Mouse (Mus musculus): ENCODE measurements at regions not wholly inside any gene's neighbourhood (a gene's known extent, or its start where the extent isn't known, plus 50 kb on each side); places are given as distances from the start of the nearest gene placed in this dataset.
A peak's percentile ranks its signal among the peaks of the same experiment; 100 is the strongest.
"Not testable (repeated sequence)": the region's sequence is repeated elsewhere in the genome, so short reads cannot be mapped to it uniquely, and the experiment has no call there.

- H3K27me3 ChIP-seq (ENCODE audit: insufficient read depth, low read length): no peaks in the 10 kb centered on the region
- no peaks in the 10 kb centered on the region for H3K36me3 ChIP-seq (replicated peaks)
- DNase-seq (ENCODE audit: low spot score) (no peak), ATAC-seq (ENCODE audit: extremely low read depth, insufficient number of reproducible peaks, low FRiP score, poor library complexity, severe bottlenecking) (no peak)
- TF ChIP-seq CTCF (IDR thresholded peaks at IDR 0.05; ENCODE audit: low read depth, low read length): no peak
- TF ChIP-seq POLR2AphosphoS5 (IDR thresholded peaks at IDR 0.05; ENCODE audit: insufficient replicate concordance, low read depth, low read length): no peak
- TF ChIP-seq TAL1 (conservative IDR thresholded peaks at IDR 0.05; ENCODE audit: low read depth, low read length): no peak
- no peak for TF ChIP-seq GATA2 (IDR thresholded peaks at IDR 0.05; ENCODE audit: borderline replicate concordance, low read depth, low read length)
- TF ChIP-seq GATA1 (IDR thresholded peaks at IDR 0.05; ENCODE audit: borderline replicate concordance, low read length): no peak
- H3K9me3 ChIP-seq (replicated peaks): peaks cover under 1% of the 10 kb centered on the region; the same call in 1 of the 2 replicates
- H3K4me3 ChIP-seq (ENCODE audit: low read depth, low read length): no peak overlapping the region
- H3K4me1 ChIP-seq (ENCODE audit: insufficient read depth, low read depth, low read length): no peaks in the 10 kb centered on the region
Measured at GRCm38 (mm10) chr6:37735962-37736297, 134.7 kb upstream of the Trim24 start.

- no peaks in the 10 kb centered on the region for H3K4me1 ChIP-seq (ENCODE audit: insufficient read depth, low read depth, low read length)
- no peak overlapping the region for H3K4me3 ChIP-seq (ENCODE audit: low read depth, low read length)
- no peak for TF ChIP-seq POLR2AphosphoS5 (IDR thresholded peaks at IDR 0.05; ENCODE audit: insufficient replicate concordance, low read depth, low read length)
- no peak for TF ChIP-seq GATA1 (IDR thresholded peaks at IDR 0.05; ENCODE audit: borderline replicate concordance, low read length)
- no peak for TF ChIP-seq CTCF (IDR thresholded peaks at IDR 0.05; ENCODE audit: low read depth, low read length)
- TF ChIP-seq TAL1 (conservative IDR thresholded peaks at IDR 0.05; ENCODE audit: low read depth, low read length): no peak
- TF ChIP-seq GATA2 (IDR thresholded peaks at IDR 0.05; ENCODE audit: borderline replicate concordance, low read depth, low read length): no peak
- no peak for ATAC-seq (ENCODE audit: extremely low read depth, insufficient number of reproducible peaks, low FRiP score, poor library complexity, severe bottlenecking)
- no peaks in the 10 kb centered on the region for H3K27me3 ChIP-seq (ENCODE audit: insufficient read depth, low read length)
- peaks cover 4% of the 10 kb centered on the region for H3K9me3 ChIP-seq (replicated peaks)
- H3K36me3 ChIP-seq (replicated peaks): no peaks in the 10 kb centered on the region
- no peak for DNase-seq (ENCODE audit: low spot score)
Measured at GRCm38 (mm10) chr6:37740982-37741889, 129.4 kb upstream of the Trim24 start.

GRCm38 (mm10) chr6:37741916-37742315 is 128.7 kb upstream of the Trim24 start:
- H3K9me3 ChIP-seq (replicated peaks); H3K4me1 ChIP-seq (ENCODE audit: insufficient read depth, low read depth, low read length); ATAC-seq (ENCODE audit: extremely low read depth, insufficient number of reproducible peaks, low FRiP score, poor library complexity, severe bottlenecking); H3K27me3 ChIP-seq (ENCODE audit: insufficient read depth, low read length); H3K4me3 ChIP-seq (ENCODE audit: low read depth, low read length); H3K36me3 ChIP-seq (replicated peaks); DNase-seq (ENCODE audit: low spot score): not testable (repeated sequence)

- ATAC-seq (ENCODE audit: extremely low read depth, insufficient number of reproducible peaks, low FRiP score, poor library complexity, severe bottlenecking) (no peak), DNase-seq (ENCODE audit: low spot score) (peak; percentile 8)
- no peaks in the 10 kb centered on the region for H3K27me3 ChIP-seq (ENCODE audit: insufficient read depth, low read length)
- H3K9me3 ChIP-seq (replicated peaks): peaks cover 4% of the 10 kb centered on the region
- no peaks in the 10 kb centered on the region for H3K4me1 ChIP-seq (ENCODE audit: insufficient read depth, low read depth, low read length)
- no peak overlapping the region for H3K4me3 ChIP-seq (ENCODE audit: low read depth, low read length)
- no peaks in the 10 kb centered on the region for H3K36me3 ChIP-seq (replicated peaks)
- TF ChIP-seq CTCF (IDR thresholded peaks at IDR 0.05; ENCODE audit: low read depth, low read length) (peak; percentile 39; the same call in 1 of the 2 replicates), TAL1 (conservative IDR thresholded peaks at IDR 0.05; ENCODE audit: low read depth, low read length) (no peak), GATA2 (IDR thresholded peaks at IDR 0.05; ENCODE audit: borderline replicate concordance, low read depth, low read length) (no peak)
Measured at GRCm38 (mm10) chr6:37744679-37745078, 125.9 kb upstream of the Trim24 start.

GRCm38 (mm10) chr6:37745393-37746100 is 125.1 kb upstream of the Trim24 start:
- Histone ChIP-seq H3K4me1 (ENCODE audit: insufficient read depth, low read depth, low read length) (no peaks in the 10 kb centered on the region), H3K4me3 (ENCODE audit: low read depth, low read length) (no peak overlapping the region), H3K36me3 (replicated peaks) (no peaks in the 10 kb centered on the region), H3K9me3 (replicated peaks) (peaks cover 4% of the 10 kb centered on the region), H3K27me3 (ENCODE audit: insufficient read depth, low read length) (no peaks in the 10 kb centered on the region)
- DNase-seq (ENCODE audit: low spot score) (no peak), ATAC-seq (ENCODE audit: extremely low read depth, insufficient number of reproducible peaks, low FRiP score, poor library complexity, severe bottlenecking) (no peak)
- TF ChIP-seq GATA1 (IDR thresholded peaks at IDR 0.05; ENCODE audit: borderline replicate concordance, low read length): no peak
- TF ChIP-seq GATA2 (IDR thresholded peaks at IDR 0.05; ENCODE audit: borderline replicate concordance, low read depth, low read length): no peak
- no peak for TF ChIP-seq POLR2AphosphoS5 (IDR thresholded peaks at IDR 0.05; ENCODE audit: insufficient replicate concordance, low read depth, low read length)
- no peak for TF ChIP-seq TAL1 (conservative IDR thresholded peaks at IDR 0.05; ENCODE audit: low read depth, low read length)
- TF ChIP-seq CTCF (IDR thresholded peaks at IDR 0.05; ENCODE audit: low read depth, low read length): no peak

- not testable (repeated sequence) for H3K4me3 ChIP-seq (ENCODE audit: low read depth, low read length); DNase-seq (ENCODE audit: low spot score); H3K36me3 ChIP-seq (replicated peaks); H3K4me1 ChIP-seq (ENCODE audit: insufficient read depth, low read depth, low read length); H3K9me3 ChIP-seq (replicated peaks); ATAC-seq (ENCODE audit: extremely low read depth, insufficient number of reproducible peaks, low FRiP score, poor library complexity, severe bottlenecking); H3K27me3 ChIP-seq (ENCODE audit: insufficient read depth, low read length)
Measured at GRCm38 (mm10) chr6:37747793-37748192, 122.8 kb upstream of the Trim24 start.
